Mouse (Mus musculus) layer of hippocampus, postnatal 25 days (tissue): ENCODE results near the gene March6. TPM values are rescaled to one million over a fixed set of nuclear protein-coding genes. Genes with fewer than 3 reads are reported as not detected.

Experiments used
- DNase-seq, 2 experiments: peaks; one replicate each; pipeline ENCODE4 v3.0.0; 2022; ENCODE audit warnings: mixed read lengths in 2 of 2, low spot score in 1 of 2; ENCODE audit errors: extremely low spot score in 1 of 2
- total RNA-seq, 2 experiments: library from RNA; stranded (reverse); gene quantifications; 2 replicates each; pipeline ENCODE4 v1.2.3; 2021

March6 gene
- total RNA-seq, 2 experiments from 2014 or later: 186 to 189 TPM

- no peak for DNase-seq
Observed at GRCm38 (mm10) chr15:31518371-31518770, 12.5 kb downstream of the March6 start.

GRCm38 (mm10) chr15:31517186-31517585 lies 13.7 kb downstream of the March6 start:
- DNase-seq: no peak

DNA sequence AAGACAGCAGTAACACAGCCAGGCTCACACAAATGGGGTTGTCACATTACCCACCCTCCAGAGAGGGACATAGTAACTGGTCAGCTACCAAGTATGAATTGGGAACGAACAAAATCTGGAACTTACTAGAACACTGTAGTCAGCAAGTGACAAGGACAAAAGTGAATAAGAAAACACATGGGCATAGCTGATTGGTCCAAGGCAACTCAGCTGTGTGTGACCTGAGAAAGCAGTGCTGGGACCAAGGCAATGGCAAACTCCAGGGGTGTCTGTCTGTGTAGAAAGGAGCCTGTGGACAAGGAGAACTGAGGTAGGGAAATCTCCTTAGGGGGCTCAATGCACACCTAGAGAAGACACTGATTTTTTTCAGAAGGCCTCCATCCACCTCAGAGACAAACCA lies 19.1 kb downstream of the March6 start:
- no peak for DNase-seq

GRCm38 (mm10) chr15:31511406-31511771 lies 19.5 kb downstream of the March6 start:
- DNase-seq: no peak

GRCm38 (mm10) chr15:31510477-31511405 lies 20.1 kb downstream of the March6 start:
- DNase-seq: no peak

- no peak for DNase-seq
Observed at GRCm38 (mm10) chr15:31505082-31505481, 25.8 kb downstream of the March6 start.

GRCm38 (mm10) chr15:31503447-31503846 lies 27.4 kb downstream of the March6 start:
- no peak for DNase-seq

GRCm38 (mm10) chr15:31502996-31503395 lies 27.9 kb downstream of the March6 start:
- no peak for DNase-seq

DNA sequence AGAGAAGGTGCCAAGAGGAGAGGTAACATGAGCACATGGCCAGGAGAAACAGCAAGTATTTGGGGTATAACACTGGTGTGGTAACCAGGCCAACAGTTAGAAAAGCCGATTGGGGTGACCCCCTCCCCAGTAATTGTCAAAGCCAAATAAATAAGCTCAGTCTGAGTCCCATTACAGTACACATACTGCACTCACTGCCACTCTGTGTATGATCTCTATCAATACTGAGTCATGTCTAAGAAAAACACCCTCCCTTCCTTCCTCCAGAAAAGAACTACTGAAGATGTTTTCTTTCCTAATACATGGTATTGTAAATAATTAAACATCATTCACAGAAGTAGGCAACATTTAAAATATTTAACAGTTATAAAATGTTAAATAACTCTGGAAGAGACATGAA lies 28.5 kb downstream of the March6 start:
- no peak for DNase-seq

DNA sequence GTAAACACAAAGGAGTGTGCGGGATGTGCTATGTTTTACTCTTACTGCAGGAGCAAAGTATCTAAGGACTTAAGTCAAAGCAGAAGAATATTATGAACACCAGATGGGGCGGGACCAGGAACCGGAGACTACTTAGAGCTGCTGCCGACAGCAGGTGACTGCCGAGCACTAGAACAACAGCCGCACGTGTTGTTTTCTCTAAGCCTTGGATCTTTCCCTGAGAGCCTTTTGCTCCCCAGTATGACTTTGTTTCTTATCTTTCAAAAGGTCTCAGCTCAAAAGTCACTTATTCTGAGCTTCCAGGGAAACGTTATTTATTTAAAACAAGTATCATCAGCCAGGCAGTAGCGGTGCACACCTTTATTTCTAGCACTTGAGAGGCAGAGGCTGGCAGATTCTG lies 36.0 kb downstream of the March6 start:
- no peak for DNase-seq

- no peak for DNase-seq
Observed at GRCm38 (mm10) chr15:31494310-31494709, 36.5 kb downstream of the March6 start.

GRCm38 (mm10) chr15:31487407-31487806 lies 43.4 kb downstream of the March6 start:
- DNase-seq: no peak

GRCm38 (mm10) chr15:31476678-31477077 lies 54.2 kb downstream of the March6 start:
- no peak for DNase-seq

- no peak for DNase-seq
Observed at GRCm38 (mm10) chr15:31472645-31473574, 57.9 kb downstream of the March6 start.

DNA sequence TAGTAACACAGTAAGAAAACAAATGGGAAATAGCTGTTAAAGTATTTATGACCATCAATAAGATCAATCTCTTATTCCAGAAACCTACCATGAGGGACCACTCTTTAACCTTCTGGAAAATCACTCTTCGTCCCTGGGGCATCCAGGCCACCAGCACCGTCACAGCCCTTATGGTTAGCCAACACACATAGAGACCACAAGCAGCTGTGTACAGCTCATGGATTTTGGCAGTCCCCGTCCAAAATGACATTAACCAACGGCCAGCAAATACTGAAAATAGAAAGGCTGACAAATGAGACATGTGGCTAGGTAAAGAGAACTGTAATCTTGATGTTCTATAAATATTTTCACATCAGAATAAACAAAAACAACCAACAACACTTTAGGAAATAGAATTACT lies 59.3 kb downstream of the March6 start:
- no peak for DNase-seq

- no peak for DNase-seq
Observed at GRCm38 (mm10) chr15:31469497-31469896, 61.4 kb downstream of the March6 start.

- DNase-seq: no peak
Observed at GRCm38 (mm10) chr15:31468806-31469205, 62.0 kb downstream of the March6 start.

- DNase-seq: no peak
Observed at GRCm38 (mm10) chr15:31466749-31467148, 64.1 kb downstream of the March6 start.

- no peak for DNase-seq
Observed at GRCm38 (mm10) chr15:31466295-31466694, 64.6 kb downstream of the March6 start.

DNA sequence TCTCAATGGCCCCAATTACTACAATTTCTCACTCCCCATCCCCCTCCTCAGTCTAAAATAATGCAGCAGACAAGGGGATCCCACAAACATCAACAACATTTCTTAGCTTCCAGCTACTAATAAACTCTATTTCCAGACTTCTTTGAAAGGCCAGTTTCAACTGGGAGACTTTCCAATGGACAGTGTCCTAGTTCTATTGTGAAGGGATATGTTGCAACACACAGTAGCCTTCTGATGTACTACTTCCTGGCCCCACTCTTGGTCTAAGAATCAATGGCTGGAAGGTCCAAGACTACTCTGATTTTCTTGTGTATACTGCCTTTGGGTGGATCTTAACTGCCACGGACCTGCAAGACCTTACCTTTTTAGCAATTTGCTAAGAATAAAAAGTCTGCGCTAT lies 65.0 kb downstream of the March6 start:
- no peak for DNase-seq

DNA sequence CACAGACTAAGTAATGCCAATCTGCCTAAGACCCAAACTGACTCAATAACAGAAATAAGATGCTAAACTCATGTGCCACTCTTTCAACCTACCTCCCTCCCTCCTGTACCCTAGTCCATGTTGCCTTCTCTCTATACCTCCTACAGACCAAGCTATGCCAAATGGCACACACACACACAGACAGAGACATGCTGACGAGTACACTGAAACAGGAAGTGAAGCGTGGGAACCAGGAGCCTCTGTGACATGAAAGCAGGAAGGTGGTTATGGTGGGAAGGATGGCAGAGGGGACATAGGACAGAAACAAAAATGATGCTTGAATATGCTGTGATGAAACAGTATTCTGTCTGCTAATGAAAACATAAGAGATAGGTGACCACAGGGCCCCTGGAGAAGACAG lies 70.3 kb downstream of the March6 start:
- no peak for DNase-seq
